In the genomic region with DNA sequence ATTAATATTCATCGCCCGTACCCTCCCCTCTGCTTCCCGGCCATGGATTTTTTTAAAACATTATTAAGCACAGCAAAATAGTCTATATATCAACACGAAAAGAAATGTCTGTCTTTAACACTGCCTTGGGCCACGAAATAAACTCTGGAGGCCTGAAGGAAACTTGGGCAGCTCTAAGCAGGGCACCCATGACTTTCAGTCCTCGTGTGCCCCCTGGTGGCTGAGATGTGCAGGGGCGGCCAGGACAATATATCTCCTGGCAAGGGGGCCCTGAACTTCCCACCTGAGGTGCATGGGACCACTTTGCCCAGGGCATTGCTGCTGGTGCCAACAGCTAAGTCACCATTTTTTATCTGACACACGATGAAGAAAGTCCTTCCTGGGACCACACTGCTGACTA, we compare ENCODE assay signal across 8 mouse cellular contexts. TPM values are rescaled to one million over a fixed set of nuclear protein-coding genes. Genes with fewer than 3 reads are reported as not detected.
DNase-seq lines count a peak whose midpoint lies in the region; ATAC-seq and TF ChIP-seq lines count a peak whose summit lies in the region.

No protein-coding gene starts in this region.

- ATAC-seq in cerebellum, adult (ENCODE audit: insufficient number of reproducible peaks, low FRiP score, low TSS enrichment): no peak
- peak; percentile 50; the same call in 1 of the 2 replicates for ATAC-seq in intestine, postnatal 0 days
- peak; percentile 40 for ATAC-seq in midbrain, embryonic 15.5 days (replicated peaks)

- no peak overlapping the region for H3K9ac ChIP-seq in intestine, postnatal 0 days (ENCODE audit: low read depth, low read length)
- H3K9ac ChIP-seq in midbrain, embryonic 15.5 days: no peak overlapping the region

- intact Hi-C loops in left cerebral cortex, postnatal 36 days (cut with DNase I): loop anchor here (1.0 kb wide), 2 partner anchors 159 to 378 kb away; no protein-coding TSS in a partner anchor

- no peak overlapping the region for H3K4me3 ChIP-seq in intestine, postnatal 0 days (ENCODE audit: low read depth, low read length)
- no peak overlapping the region for H3K4me3 ChIP-seq in midbrain, embryonic 15.5 days

- H3K27ac ChIP-seq in intestine, postnatal 0 days (ENCODE audit: low read depth, low read length): no peak overlapping the region
- H3K27ac ChIP-seq in midbrain, embryonic 15.5 days: no peak overlapping the region

- no peaks in the 10 kb centered on the region for H3K4me1 ChIP-seq in intestine, postnatal 0 days (replicated peaks; ENCODE audit: control insufficient read depth, insufficient read depth, low read length)
- peaks cover 22% of the 10 kb centered on the region for H3K4me1 ChIP-seq in midbrain, embryonic 15.5 days

- H3K27me3 ChIP-seq in intestine, postnatal 0 days (replicated peaks; ENCODE audit: control insufficient read depth, insufficient read depth, low read length): no peaks in the 10 kb centered on the region
- no peaks in the 10 kb centered on the region for H3K27me3 ChIP-seq in midbrain, embryonic 15.5 days (replicated peaks)

- TF ChIP-seq CTCF in intestine, postnatal 0 days (IDR thresholded peaks at IDR 0.05; ENCODE audit: low read depth): peak; percentile 98

- no peaks in the 10 kb centered on the region for H3K36me3 ChIP-seq in intestine, postnatal 0 days (ENCODE audit: control insufficient read depth, insufficient read depth)
- 0 out of 2 replicates have a peak, but pooled peaks cover 3% of the 10 kb centered on the region for H3K36me3 ChIP-seq in midbrain, embryonic 15.5 days (replicated peaks)

- peak; percentile 64 for DNase-seq in cerebellum, adult 11 months
- DNase-seq in cerebellum, postnatal 4 days (ENCODE audit: low spot score in 2 of 2): peak; percentile 77 to 89
- peak; percentile 90 for DNase-seq in gastrocnemius, postnatal 10 days
- DNase-seq in left cerebral cortex, postnatal 36 days (ENCODE audit: low spot score in 2 of 2): peak; percentile 70 to 73
- DNase-seq in spleen, adult 18-20 months: peak; percentile 52 to 84

- no peaks in the 10 kb centered on the region for H3K9me3 ChIP-seq in intestine, postnatal 0 days (ENCODE audit: control insufficient read depth)
- no peaks in the 10 kb centered on the region for H3K9me3 ChIP-seq in midbrain, embryonic 15.5 days

- H3K4me2 ChIP-seq in intestine, postnatal 0 days (replicated peaks; ENCODE audit: low read depth): no peak overlapping the region
- H3K4me2 ChIP-seq in midbrain, embryonic 15.5 days: no peak overlapping the region

- WGBS in intestine, postnatal 0 days: 29% methylated on average over 8 of the region's 8 CpGs
- 26% methylated on average over 8 of the region's 8 CpGs for WGBS in midbrain, embryonic 15.5 days

RNA-seq across cellular contexts. Expression of gene Nfatc2, which starts 27.3 kb away (rescaled TPM):
- 10 to 100 TPM in 1 of 2 experiments, 1 to 10 TPM in 1; 8.2 to 12.7 TPM for total RNA-seq in gastrocnemius, postnatal 10 days (2021)
- polyA plus RNA-seq in intestine, postnatal 0 days (2015; fragmentation: Nextera tagmentation; extraction: Ambion mirVana): 1.5 and 1.9 TPM in 2 replicates
- 10 to 100 TPM in 1 of 2 experiments, 1 to 10 TPM in 1; 9.5 to 12.5 TPM for total RNA-seq in left cerebral cortex, postnatal 36 days (2021)
- polyA plus RNA-seq in midbrain, embryonic 15.5 days (2015; fragmentation: Nextera tagmentation; extraction: Ambion mirVana): 3.8 and 3.9 TPM in 2 replicates
